Mouse (Mus musculus): Measurements from ENCODE around the gene Gpr83. TPM values are rescaled to one million over a fixed set of nuclear protein-coding genes. Genes with fewer than 3 reads are reported as not detected.
A peak's percentile ranks its signal among the peaks of the same experiment; 100 is the strongest.
"Not testable (repeated sequence)": the region's sequence is repeated elsewhere in the genome, so short reads cannot be mapped to it uniquely, and the experiment has no call there.

The Gpr83 gene
- polyA plus RNA-seq, 1 experiment from 2014 or later = 0.91 TPM

DNA sequence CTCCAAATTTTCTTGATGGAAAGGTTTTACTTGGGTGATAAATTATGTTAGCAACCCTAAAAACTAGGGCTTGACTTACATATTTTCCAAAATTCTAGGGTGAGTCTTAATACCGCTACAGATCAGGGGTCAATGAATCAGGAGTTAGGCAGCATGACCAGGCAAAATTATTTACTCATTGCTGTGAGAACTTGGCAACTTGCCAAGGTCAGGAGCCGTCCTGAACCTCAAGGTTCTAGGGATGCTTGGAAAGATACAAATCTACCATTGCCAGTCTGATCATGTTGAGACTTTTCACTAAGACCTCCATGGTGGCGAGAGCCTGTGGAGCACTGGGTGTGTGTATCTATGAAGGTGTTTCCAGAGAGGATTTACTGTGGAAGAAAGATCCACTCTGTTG lies 11.5 kb downstream of the Gpr83 start:
- no peak for ATAC-seq (ENCODE audit: borderline replicate concordance, extremely low read depth, low FRiP score, low TSS enrichment)
- 59% methylated on average over 3 of the region's 3 CpGs for WGBS
- H3K27ac ChIP-seq = no peak overlapping the region

GRCm38 (mm10) chr9:14872181-14872930 lies 12.3 kb downstream of the Gpr83 start:
- no peaks in the 10 kb centered on the region for H3K4me1 ChIP-seq
- H3K9ac ChIP-seq = no peak overlapping the region
- WGBS = 50% methylated on average over 17 of the region's 17 CpGs
- no peaks in the 10 kb centered on the region for H3K27me3 ChIP-seq
- no peak overlapping the region for H3K4me2 ChIP-seq
- no peak for ATAC-seq (ENCODE audit: borderline replicate concordance, extremely low read depth, low FRiP score, low TSS enrichment)
- H3K27ac ChIP-seq = no peak overlapping the region
- no peak overlapping the region for H3K4me3 ChIP-seq
- no peaks in the 10 kb centered on the region for H3K36me3 ChIP-seq
- H3K9me3 ChIP-seq = no peaks in the 10 kb centered on the region

More for the DNA sequence above, 11.5 kb downstream of the Gpr83 start:
- Histone ChIP-seq H3K9ac (no peak overlapping the region), H3K4me3 (no peak overlapping the region), H3K36me3 (no peaks in the 10 kb centered on the region), H3K27me3 (0 out of 2 replicates have a peak, but pooled peaks cover 2% of the 10 kb centered on the region), H3K9me3 (no peaks in the 10 kb centered on the region), H3K4me1 (0 out of 2 replicates have a peak, but pooled peaks cover 3% of the 10 kb centered on the region), H3K4me2 (no peak overlapping the region)

DNA sequence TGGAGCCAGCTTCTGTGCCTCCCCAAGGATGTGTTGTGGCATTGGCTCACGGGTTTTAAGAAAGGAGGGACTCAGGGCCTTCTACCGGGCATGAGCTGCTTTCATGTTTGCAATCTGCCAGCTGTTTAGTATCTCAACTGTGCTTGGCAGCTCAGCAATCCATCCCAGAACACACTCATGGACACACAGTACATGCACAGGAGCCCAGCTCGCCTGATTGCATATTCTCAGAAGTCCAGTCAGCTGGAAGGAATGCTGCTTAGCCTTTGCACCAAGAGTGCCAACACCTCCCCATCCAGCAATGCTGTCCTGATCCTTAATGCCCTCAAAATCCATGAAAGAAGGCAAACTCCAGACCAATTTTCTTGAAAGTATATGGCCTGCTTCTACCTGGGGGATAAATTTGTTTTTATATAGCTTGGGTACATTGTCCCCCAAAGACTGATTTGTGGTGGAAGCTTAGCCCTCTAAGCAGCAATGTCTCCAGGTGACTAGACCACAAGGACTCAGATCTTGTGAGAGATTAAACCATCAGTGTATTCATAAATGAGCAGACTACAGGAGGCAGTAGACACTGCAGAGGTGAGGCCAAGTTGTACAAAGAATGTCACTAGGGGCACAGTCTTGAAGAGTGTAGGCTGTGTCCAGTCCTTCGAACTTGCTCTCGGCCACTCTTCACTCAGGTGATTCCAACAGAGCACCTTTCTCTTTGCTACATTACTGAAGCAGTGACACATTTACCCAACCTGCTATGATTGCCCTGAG lies 15.9 kb downstream of the Gpr83 start:
- H3K36me3 ChIP-seq = no peaks in the 10 kb centered on the region
- H3K4me2 ChIP-seq = no peak overlapping the region
- H3K27ac ChIP-seq = no peak overlapping the region
- ATAC-seq (ENCODE audit: borderline replicate concordance, extremely low read depth, low FRiP score, low TSS enrichment) = no peak
- WGBS = 61% methylated on average over 5 of the region's 5 CpGs
- no peaks in the 10 kb centered on the region for H3K27me3 ChIP-seq
- no peaks in the 10 kb centered on the region for H3K9me3 ChIP-seq
- H3K4me1 ChIP-seq = no peaks in the 10 kb centered on the region
- no peak overlapping the region for H3K4me3 ChIP-seq
- H3K9ac ChIP-seq = no peak overlapping the region

GRCm38 (mm10) chr9:14876566-14876965 lies 16.6 kb downstream of the Gpr83 start:
- not testable (repeated sequence) for H3K9ac ChIP-seq; H3K9me3 ChIP-seq; H3K4me1 ChIP-seq; H3K4me3 ChIP-seq; H3K27me3 ChIP-seq; H3K27ac ChIP-seq; ATAC-seq (ENCODE audit: borderline replicate concordance, extremely low read depth, low FRiP score, low TSS enrichment); H3K36me3 ChIP-seq; H3K4me2 ChIP-seq
- 32% methylated on average over 8 of the region's 8 CpGs for WGBS

DNA sequence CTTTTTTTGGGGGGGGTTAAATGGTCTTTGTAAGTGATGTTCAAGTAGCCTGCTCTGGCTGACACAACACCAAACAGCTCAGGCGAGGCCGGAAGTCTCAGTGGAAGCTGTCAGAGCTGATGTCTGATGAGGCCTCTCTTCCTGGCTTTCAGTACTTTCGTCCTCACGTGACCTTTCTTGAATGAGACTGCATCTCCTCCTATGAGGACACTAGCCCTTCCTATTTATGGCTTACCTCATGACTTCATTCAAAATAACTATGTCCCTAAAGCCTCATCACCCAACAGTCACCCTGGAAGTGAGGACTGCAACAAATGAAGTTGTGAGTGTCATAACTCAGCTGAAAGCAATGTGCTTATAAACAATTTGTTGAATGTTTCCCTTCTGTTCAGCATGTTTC lies 24.6 kb downstream of the Gpr83 start:
- Histone ChIP-seq H3K4me1 (0 out of 2 replicates have a peak, but pooled peaks cover 7% of the 10 kb centered on the region), H3K9me3 (no peaks in the 10 kb centered on the region), H3K27ac (no peak overlapping the region), H3K36me3 (no peaks in the 10 kb centered on the region), H3K9ac (no peak overlapping the region), H3K4me3 (no peak overlapping the region), H3K27me3 (no peaks in the 10 kb centered on the region), H3K4me2 (no peak overlapping the region)
- 43% methylated on average over 4 of the region's 4 CpGs for WGBS
- peak; percentile 60; the same call in 1 of the 2 replicates for ATAC-seq (ENCODE audit: borderline replicate concordance, extremely low read depth, low FRiP score, low TSS enrichment)

DNA sequence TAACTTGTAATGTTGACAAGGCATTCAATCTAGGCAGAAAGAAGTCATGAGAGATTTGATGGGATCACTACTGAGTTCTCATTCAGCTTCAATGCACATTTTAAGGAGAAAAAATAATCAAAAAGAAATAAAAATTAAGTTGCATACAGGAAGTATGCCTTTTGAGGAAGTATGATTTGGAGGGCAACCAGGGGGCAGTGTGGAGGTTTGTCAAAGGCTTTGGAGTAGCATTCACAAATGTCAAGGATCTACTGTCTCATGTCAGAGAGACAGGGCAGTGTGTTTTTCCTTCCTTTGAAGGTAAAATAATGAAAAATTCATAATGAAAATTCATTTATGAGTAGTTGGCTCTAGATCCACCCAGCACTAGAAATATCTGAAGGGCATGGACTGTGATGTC lies 25.1 kb downstream of the Gpr83 start:
- no peaks in the 10 kb centered on the region for H3K9me3 ChIP-seq
- no peak overlapping the region for H3K4me2 ChIP-seq
- H3K9ac ChIP-seq = no peak overlapping the region
- H3K27ac ChIP-seq = no peak overlapping the region
- H3K27me3 ChIP-seq = no peaks in the 10 kb centered on the region
- ATAC-seq (ENCODE audit: borderline replicate concordance, extremely low read depth, low FRiP score, low TSS enrichment) = no peak
- 0 out of 2 replicates have a peak, but pooled peaks cover 7% of the 10 kb centered on the region for H3K4me1 ChIP-seq
- H3K4me3 ChIP-seq = no peak overlapping the region
- H3K36me3 ChIP-seq = no peaks in the 10 kb centered on the region

DNA sequence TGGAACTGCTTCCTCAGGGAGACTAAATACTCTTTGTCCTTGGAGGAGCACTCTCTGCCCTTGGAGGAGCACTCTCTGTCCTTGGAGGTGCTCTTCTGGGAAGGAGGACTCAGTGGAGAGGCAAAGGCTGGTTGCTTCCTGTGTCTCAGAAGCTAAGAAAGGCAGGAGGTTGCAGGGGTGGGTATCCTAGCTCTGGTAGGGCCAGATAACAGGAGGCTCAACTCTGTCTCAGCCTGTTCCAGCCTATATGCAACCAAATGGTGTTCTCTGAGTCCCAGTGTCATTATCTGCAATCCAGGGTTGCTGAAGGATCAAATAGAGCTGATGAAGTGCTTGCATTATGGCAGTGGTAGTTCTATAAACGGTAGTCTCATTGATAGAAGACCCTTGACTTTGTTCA lies 25.9 kb downstream of the Gpr83 start:
- ATAC-seq (ENCODE audit: borderline replicate concordance, extremely low read depth, low FRiP score, low TSS enrichment) = no peak
- WGBS = 58% methylated on average over 1 of the region's 1 CpGs
- no peak overlapping the region for H3K9ac ChIP-seq

GRCm38 (mm10) chr9:14887787-14888382 lies 27.9 kb downstream of the Gpr83 start:
- H3K4me3 ChIP-seq = no peak overlapping the region
- ATAC-seq (ENCODE audit: borderline replicate concordance, extremely low read depth, low FRiP score, low TSS enrichment) = peak; percentile 40; the same call in 1 of the 2 replicates
- 67% methylated on average over 6 of the region's 6 CpGs for WGBS
- H3K4me1 ChIP-seq = 0 out of 2 replicates have a peak, but pooled peaks cover 7% of the 10 kb centered on the region
- H3K27ac ChIP-seq = no peak overlapping the region
- H3K36me3 ChIP-seq = no peaks in the 10 kb centered on the region
- no peaks in the 10 kb centered on the region for H3K27me3 ChIP-seq
- H3K9me3 ChIP-seq = no peaks in the 10 kb centered on the region
- H3K9ac ChIP-seq = no peak overlapping the region
- H3K4me2 ChIP-seq = no peak overlapping the region

More for the DNA sequence above, 25.9 kb downstream of the Gpr83 start:
- Histone ChIP-seq H3K9me3 (no peaks in the 10 kb centered on the region), H3K27me3 (no peaks in the 10 kb centered on the region), H3K27ac (no peak overlapping the region), H3K4me1 (0 out of 2 replicates have a peak, but pooled peaks cover 7% of the 10 kb centered on the region), H3K4me3 (no peak overlapping the region), H3K4me2 (no peak overlapping the region), H3K36me3 (no peaks in the 10 kb centered on the region)

DNA sequence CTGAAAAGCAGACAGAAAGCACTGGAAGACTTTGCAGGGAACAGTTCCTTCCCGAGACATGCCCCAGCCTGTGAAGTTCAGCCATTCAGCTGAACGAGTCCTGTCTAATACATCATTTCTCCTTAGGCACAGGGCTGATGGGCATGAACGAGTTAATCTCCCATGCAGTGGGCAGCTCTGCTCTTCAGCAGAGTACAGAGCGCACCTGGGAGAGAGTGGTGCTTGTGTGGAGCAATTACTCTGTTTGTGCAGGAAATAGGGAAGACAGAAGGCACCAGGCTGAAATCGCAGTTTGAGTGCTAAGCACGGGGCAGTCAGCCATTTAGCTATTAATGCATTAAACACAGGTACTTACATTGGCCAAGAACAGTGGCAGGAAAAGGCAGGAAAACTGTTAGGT lies 28.7 kb downstream of the Gpr83 start:
- H3K4me2 ChIP-seq = no peak overlapping the region
- WGBS = 40% methylated on average over 6 of the region's 6 CpGs
- H3K9me3 ChIP-seq = no peaks in the 10 kb centered on the region
- 0 out of 2 replicates have a peak, but pooled peaks cover 7% of the 10 kb centered on the region for H3K4me1 ChIP-seq
- 0 out of 2 replicates have a peak overlapping the region, but pooled peaks have one; percentile 20 for H3K27ac ChIP-seq
- ATAC-seq (ENCODE audit: borderline replicate concordance, extremely low read depth, low FRiP score, low TSS enrichment) = no peak
- no peak overlapping the region for H3K4me3 ChIP-seq
- no peak overlapping the region for H3K9ac ChIP-seq
- no peaks in the 10 kb centered on the region for H3K36me3 ChIP-seq
- H3K27me3 ChIP-seq = no peaks in the 10 kb centered on the region

DNA sequence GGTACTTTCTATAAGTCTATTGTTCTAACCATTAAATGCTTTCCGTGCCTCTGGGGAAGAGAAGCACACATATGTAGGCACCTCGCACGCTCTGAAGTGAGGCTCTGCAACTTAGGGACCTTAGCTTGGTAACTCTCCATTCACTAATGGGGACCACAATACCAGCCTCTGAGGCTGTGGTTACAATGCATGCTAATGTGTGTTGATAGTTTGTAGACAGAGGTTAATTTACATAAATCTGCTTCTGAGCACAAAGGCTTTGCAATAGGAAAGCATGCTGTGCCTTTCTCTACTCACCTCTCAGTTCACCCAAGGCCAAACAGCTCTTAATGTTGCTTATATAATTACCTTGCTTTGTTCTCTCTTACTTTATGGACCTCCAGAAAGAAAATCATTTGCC lies 30.7 kb downstream of the Gpr83 start:
- Histone ChIP-seq H3K27me3 (no peaks in the 10 kb centered on the region), H3K36me3 (no peaks in the 10 kb centered on the region), H3K9ac (no peak overlapping the region), H3K9me3 (no peaks in the 10 kb centered on the region), H3K27ac (no peak overlapping the region), H3K4me3 (no peak overlapping the region), H3K4me1 (0 out of 2 replicates have a peak, but pooled peaks cover 7% of the 10 kb centered on the region), H3K4me2 (no peak overlapping the region)
- WGBS = 89% methylated on average over 3 of the region's 3 CpGs
- ATAC-seq (ENCODE audit: borderline replicate concordance, extremely low read depth, low FRiP score, low TSS enrichment) = no peak

DNA sequence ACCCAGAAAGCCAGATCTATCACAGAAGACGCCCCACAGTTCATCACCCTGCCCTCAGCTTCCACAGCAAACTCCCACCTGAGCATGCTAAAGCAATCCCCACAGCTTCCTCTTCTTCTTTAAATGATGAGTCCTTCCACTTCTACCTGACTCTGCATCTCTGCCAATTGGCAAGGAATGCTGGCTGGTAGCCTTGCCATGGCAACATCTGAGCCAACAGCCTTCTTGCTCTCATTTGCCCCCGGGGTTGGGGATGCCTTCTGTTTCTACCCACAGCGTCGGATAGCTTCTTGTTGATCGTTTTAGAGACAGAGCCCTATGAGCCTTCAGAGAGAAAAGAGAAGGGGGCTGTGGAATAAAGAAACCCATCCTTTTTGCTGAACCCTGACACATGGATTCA lies 31.9 kb downstream of the Gpr83 start:
- ATAC-seq (ENCODE audit: borderline replicate concordance, extremely low read depth, low FRiP score, low TSS enrichment) = no peak
- no peak overlapping the region for H3K27ac ChIP-seq
- H3K4me2 ChIP-seq = no peak overlapping the region
- no peaks in the 10 kb centered on the region for H3K9me3 ChIP-seq
- H3K4me1 ChIP-seq = peaks cover 9% of the 10 kb centered on the region
- H3K36me3 ChIP-seq = no peaks in the 10 kb centered on the region
- H3K9ac ChIP-seq = no peak overlapping the region
- WGBS = 88% methylated on average over 5 of the region's 5 CpGs
- H3K4me3 ChIP-seq = no peak overlapping the region
- H3K27me3 ChIP-seq = no peaks in the 10 kb centered on the region

GRCm38 (mm10) chr9:14893388-14893787 lies 33.4 kb downstream of the Gpr83 start:
- H3K27me3 ChIP-seq = no peaks in the 10 kb centered on the region

More at GRCm38 (mm10) chr9:14893388-14893787, 33.4 kb downstream of the Gpr83 start:
- H3K9me3 ChIP-seq = no peaks in the 10 kb centered on the region
- H3K9ac ChIP-seq = no peak overlapping the region
- H3K4me2 ChIP-seq = no peak overlapping the region
- 51% methylated on average over 9 of the region's 9 CpGs for WGBS
- no peak for ATAC-seq (ENCODE audit: borderline replicate concordance, extremely low read depth, low FRiP score, low TSS enrichment)
- H3K4me3 ChIP-seq = no peak overlapping the region
- no peak overlapping the region for H3K27ac ChIP-seq
- no peaks in the 10 kb centered on the region for H3K36me3 ChIP-seq
- H3K4me1 ChIP-seq = peaks cover 10% of the 10 kb centered on the region
